Mouse (Mus musculus) telencephalon, adult 2 months (tissue): ENCODE data around the gene Ldhc.
"Not testable (repeated sequence)": the region's sequence is repeated elsewhere in the genome, so short reads cannot be mapped to it uniquely, and the experiment has no call there.

ENCODE experiments used
- DNase-seq: peaks from one replicate; pipeline ENCODE4 v3.0.0-alpha.2; 2011; ENCODE audit warnings: low read depth, low spot score

Gene Ldhc

DNA sequence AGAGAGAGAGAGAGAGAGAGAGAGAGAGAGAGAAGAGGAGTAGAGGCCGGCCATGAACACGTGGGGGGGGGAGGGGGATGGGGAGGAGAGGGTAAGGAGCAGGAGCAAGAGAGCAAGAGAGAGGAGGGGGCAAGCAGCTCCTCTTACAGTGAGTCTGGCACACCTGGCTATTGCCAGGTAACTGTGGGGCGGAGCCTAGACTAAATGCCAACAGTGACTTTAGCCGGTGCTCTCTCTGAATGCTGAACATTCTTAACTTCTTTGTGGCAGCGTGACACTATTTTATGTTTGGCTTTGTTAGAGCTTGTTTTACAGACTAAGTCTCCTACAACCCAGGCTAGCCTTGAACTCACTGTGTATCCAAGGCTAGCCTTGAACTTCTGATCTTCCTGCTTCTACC lies 18.7 kb upstream of the Ldhc start:
- no peak for DNase-seq

DNA sequence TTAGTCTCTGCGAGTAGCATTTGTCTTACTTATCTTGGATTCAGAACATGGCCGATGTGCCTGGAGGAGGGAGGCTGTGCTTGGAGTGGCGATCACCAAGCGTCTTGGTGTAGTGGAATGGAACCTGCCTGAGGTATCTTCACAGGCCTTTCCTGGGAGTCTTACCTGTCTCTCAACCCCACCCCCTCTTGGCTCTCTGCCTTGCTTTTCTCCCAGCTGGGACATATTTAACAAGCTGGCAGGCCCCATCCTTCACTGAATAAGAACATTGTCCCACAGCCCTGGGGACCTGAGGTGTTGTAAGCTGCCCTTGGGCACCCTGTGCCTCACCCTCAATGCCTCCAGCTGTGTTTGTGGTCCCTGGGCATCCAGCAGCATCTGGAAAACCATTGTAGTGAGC lies 17.4 kb upstream of the Ldhc start:
- no peak for DNase-seq

DNA sequence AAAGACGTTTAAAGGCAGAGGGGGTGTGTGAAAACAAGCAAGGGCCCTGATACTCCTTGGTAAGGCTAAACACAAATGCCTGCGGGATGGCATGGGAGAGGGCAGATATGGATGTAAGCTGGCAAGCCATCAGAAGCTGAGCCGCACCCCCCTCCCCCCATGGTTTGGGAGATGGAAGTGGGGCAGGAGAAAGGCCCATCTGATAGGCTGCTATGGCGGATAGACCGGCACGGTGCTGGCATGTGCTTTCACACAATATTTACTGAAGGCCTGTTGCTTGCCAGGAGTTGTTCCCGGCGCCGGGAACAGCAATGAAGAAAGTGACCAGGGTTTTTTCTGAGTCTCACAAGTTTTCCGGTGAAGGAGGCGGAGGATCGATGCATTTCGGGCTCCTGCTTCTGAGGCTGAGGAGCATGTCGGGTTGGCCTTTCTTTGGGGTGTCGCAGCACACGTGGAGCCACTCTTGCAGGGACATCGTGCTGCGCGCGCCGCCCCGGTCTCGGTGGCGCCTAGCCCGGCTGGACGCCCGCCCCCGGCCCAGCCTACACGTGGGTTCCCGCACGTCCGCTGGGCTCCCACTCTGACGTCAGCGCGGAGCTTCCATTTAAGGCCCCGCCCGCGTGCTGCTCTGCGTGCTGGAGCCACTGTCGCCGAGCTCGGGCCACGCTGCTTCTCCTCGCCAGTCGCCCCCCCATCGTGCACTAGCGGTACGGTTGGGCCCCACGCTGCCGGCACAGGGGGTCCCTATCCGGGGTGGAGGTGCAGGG lies 15.6 kb upstream of the Ldhc start:
- peak; percentile 78 for DNase-seq

DNA sequence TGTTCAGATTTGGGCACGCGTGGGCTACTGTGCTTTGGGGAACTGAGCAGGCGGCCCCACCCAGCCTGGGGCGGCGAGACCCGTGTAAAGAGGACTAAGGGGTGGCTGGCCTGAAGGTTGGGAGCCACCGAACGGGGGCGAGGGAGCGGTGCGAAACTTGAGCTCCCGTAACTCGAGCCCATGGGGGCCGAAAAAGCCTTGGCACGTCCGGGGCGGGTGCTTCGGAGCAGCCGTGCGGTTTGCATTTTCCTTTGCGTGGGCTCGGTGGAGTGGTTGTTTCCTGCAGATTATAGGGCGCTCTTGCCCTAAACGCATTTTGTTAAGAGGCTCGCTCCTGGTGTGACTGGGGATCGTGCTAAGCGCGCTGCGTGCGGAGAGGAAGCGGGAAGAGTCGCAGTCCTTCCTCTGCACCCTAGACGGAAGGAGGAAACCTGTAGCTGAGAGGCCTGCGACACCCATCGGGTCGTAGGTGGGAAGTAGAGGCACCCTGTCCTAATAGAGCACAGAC lies 15.0 kb upstream of the Ldhc start:
- DNase-seq: peak; percentile 31

- peak; percentile 42 for DNase-seq
These were observed 14.3 kb upstream of the Ldhc start for GRCm38 (mm10) chr7:46846486-46847244.

GRCm38 (mm10) chr7:46849287-46849686 lies 11.7 kb upstream of the Ldhc start:
- DNase-seq: no peak

DNA sequence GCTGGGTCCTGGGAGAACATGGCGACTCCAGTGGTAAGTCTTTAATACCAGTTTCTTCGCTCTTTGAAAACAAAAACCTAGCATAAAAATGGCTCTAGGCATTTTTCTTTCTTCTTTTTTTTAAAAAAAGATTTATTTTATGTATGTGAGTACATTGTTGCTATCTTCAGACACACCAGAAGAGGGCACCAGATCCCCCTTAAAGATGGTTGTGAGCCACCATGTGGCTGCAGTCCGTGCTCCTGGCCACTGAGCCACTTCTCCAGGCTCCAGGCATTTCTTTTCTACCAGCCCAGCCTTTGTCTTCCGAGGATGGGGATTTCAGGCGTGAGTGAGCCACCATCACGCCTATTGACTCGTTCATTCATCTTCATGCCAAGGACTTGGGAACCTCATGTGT lies 10.0 kb upstream of the Ldhc start:
- DNase-seq: no peak

DNA sequence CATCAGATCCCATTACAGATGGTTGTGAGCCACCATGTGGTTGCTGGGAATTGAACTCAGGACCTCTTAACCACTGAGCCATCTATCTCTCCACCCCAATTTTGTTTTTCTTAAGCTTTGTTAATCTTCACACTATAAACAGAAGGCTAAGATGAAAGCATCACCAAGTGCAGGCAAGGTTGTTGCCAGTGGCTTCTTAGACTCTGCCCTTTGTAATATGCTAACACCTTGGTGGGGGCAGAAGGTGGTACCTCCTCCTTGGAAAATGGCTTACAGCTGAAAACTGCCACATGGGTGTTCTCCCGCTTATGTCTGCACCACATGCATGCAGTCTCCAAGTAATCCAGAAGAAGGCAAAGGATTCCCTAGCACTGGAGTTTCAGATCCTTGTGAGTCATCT lies 8.3 kb upstream of the Ldhc start:
- no peak for DNase-seq

DNA sequence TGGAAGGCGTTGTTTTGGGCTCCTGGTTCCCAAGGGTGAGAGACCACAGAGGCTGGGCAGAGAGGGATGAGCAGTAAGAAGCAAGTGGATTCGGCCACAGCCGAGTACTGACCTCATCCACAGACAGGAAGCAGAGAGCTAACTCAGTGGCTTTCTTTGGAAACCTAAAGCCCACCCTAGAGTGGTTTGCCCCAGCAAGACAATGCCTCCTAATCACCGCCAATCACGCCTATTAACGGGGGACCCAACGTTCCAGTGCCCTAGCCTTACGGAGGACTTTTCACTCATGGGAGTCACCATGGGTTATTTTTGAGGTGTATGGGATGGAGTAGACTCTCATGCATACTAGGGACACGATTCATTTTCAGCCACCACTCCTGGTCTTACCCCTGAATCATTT lies 7.6 kb upstream of the Ldhc start:
- no peak for DNase-seq

- no peak for DNase-seq
These were observed 5.0 kb upstream of the Ldhc start for GRCm38 (mm10) chr7:46855866-46856560.

DNA sequence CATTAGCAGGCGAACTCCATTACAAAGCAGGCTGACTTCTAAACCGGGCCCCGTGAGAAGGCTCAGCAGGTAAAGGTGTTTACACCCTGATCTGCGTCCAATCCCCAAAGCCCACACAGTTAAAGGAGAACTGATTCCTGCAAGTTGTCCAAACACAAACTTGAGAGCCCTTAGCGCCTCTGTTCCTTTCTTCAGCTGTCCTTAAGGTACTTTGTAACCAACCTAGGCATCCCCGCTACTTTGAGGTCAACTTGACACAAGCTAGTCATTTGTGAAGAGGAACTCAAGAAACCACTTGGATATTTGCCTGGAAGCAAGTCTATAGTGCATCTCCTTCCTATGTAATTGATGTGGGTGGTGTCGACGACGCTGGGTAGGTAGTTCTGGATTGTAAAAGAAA lies 3.6 kb upstream of the Ldhc start:
- DNase-seq: no peak

DNA sequence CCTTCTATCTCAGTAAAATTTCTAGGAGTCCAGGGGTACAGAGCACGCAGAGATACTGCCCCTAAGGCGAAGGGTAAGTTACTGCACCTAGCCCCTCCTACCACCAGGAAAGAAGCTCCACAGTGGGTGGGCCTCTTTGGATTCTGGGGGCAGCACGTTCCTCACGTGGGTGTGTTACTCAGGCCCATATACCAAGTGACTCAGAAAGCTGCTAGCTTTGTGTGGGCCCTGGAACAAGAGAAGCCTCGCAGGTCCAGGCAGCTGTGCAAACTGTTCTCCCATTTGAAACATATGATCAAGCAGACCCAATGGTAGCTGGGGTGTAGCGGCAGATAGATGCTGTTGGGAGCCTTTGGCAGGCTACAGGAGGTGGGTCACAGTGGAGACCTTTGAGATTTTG lies 2.0 kb upstream of the Ldhc start:
- DNase-seq: no peak

- DNase-seq: no peak
These were observed 11.0 kb downstream of the Ldhc start for GRCm38 (mm10) chr7:46871988-46872387.

- DNase-seq: peak; percentile 41
These were observed 15.8 kb downstream of the Ldhc start for GRCm38 (mm10) chr7:46876841-46877240.

DNA sequence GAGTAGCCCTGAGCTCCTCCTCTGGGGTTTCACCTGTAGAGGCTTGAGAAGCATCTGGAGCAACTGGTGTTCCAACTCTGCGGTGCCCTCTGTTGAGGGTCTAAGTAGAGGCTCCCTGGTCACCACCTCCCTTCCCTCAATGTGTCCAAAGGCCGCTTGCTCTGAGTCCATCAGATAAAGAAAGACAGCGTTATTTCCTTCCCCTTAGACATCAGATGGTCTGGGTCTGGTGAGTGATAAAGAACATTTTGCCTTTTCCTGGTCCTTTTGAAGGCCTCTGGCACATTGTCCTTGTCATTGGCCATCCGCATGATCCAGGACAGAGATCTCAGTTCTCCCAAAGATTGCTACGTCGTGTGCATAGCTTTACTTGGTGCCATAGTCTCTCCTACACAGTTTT lies 16.3 kb downstream of the Ldhc start:
- no peak for DNase-seq

GRCm38 (mm10) chr7:46879851-46880250 lies 18.8 kb downstream of the Ldhc start:
- DNase-seq: no peak

GRCm38 (mm10) chr7:46880992-46881391 lies 20.0 kb downstream of the Ldhc start:
- no peak for DNase-seq

DNA sequence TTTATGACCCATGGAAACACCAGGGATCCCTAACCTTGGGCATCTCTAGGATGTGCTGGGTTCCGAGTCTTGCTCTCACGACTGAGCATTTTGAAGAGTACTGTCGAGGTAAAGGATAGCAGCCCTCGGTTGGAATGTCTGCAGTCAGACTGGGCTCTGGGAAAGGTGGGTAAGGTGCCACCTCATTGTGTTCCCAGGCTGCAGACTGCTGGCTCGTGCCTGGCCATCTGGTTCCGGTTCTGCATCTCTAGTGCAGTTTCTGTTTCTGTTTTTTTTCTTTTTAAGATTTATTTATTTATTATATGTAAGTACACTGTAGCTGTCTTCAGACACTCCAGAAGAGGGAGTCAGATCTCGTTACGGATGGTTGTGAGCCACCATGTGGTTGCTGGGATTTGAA lies 20.9 kb downstream of the Ldhc start:
- not testable (repeated sequence) for DNase-seq

GRCm38 (mm10) chr7:46883304-46883703 lies 22.3 kb downstream of the Ldhc start:
- DNase-seq: no peak

DNA sequence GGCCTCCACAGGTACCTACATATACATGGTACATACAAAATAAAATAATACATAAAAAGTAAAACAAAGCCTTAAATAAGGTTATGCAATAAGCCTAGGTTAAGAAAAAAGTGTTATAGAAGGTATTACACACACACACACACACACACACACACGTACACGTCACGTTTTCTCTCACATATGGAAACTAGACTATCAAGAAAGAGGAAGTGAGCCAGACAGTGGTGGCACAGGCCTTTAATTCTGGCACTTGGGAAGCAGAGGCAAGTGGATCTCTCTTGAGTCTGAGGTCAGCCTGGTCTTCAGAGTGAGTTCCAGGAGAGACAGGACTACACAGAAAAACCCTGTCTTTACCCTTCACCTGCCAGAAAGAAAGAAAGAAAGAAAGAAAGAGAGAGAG lies 34.5 kb downstream of the Ldhc start:
- no peak for DNase-seq

DNA sequence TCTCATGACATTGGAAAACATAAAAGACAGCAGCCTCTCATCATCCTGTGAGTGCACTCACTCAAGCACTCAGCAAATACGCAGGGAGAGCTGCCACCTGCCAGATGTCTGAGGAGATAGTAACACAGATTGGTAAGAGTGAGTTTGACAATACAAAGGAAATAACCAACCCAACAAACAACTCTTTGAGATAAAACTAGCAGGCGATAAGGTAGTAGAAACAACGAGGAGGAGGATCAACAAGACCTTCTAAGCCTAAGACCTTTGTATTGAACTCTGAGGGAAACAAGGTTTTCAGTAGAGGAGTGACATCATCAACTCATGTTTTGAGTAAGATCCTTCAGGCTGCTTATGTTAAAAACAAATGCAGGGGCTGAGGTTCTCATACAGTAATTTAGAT lies 38.3 kb downstream of the Ldhc start:
- DNase-seq: no peak

DNA sequence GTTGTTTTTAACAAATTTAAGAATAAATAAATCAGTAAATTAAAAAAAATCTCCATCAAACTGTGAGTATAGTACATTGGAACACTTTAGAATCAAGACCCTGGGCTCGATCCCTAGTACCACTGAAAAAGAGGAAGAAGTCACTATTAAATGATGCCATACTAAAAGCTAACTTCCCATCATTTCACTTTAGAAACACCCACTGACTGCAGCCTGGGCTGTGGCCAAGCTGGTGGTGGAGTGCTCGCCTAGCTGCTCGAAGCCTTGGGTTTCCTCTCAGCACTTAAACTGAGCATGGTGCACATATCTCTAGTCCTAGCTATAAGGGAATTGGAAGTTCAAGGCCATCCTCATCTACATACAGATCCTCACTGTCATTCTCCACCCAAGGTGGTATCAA lies 50.2 kb downstream of the Ldhc start:
- no peak for DNase-seq
